Mouse (Mus musculus): ENCODE results near the gene Dhrs1.

GRCm38 (mm10) chr14:55711786-55712185 lies 33.7 kb downstream of the Dhrs1 start:
- TF ChIP-seq CTCF (IDR thresholded peaks at IDR 0.05; ENCODE audit: control insufficient read depth, insufficient read depth, insufficient replicate concordance, low read depth, low read length), result no peak
- no peak for TF ChIP-seq POLR2A (IDR thresholded peaks at IDR 0.05; ENCODE audit: control insufficient read depth, low read depth, low read length)
